Mouse (Mus musculus) ES-E14 (cell line): Measurements from ENCODE around the gene Apoh. TPM values are rescaled to one million over a fixed set of nuclear protein-coding genes. Genes with fewer than 3 reads are reported as not detected.

Experiments used
- DNase-seq: peaks from one replicate; pipeline ENCODE4 v3.0.0-alpha.2; 2013; ENCODE audit warnings: low read depth, low spot score
- H3K27ac ChIP-seq: 2 replicates; pipeline ENCODE4 v1.5.1; 2012; ENCODE audit warnings: low read depth, mild to moderate bottlenecking, low read length, moderate library complexity, mixed read lengths; ENCODE audit not compliant: poor library complexity, insufficient read depth, severe bottlenecking
- H3K36me3 ChIP-seq: 2 replicates; pipeline ENCODE4 v1.6.1; 2012; ENCODE audit warnings: mild to moderate bottlenecking, low read length, moderate library complexity, mixed read lengths; ENCODE audit not compliant: control insufficient read depth, poor library complexity, insufficient read depth, severe bottlenecking
- H3K4me1 ChIP-seq, 2 experiments: fragments of 150-350 bp in 1 of 2; sonication (generic) in 1 of 2; 2 replicates each; pipeline ENCODE4 v1.6.1; 2012; ENCODE audit warnings: low read length in 2 of 2, mild to moderate bottlenecking in 1 of 2, mixed read lengths in 1 of 2; ENCODE audit not compliant: control insufficient read depth in 2 of 2, insufficient read depth in 2 of 2, poor library complexity in 1 of 2
- H3K4me3 ChIP-seq, 2 experiments: fragments of 150-350 bp in 1 of 2; sonication (generic) in 1 of 2; 2 replicates each; pipeline ENCODE4 v1.5.1; 2012; ENCODE audit warnings: low read length in 2 of 2, low read depth in 1 of 2, mild to moderate bottlenecking in 1 of 2, mixed read lengths in 1 of 2; ENCODE audit not compliant: insufficient read depth in 1 of 2, poor library complexity in 1 of 2, severe bottlenecking in 1 of 2
- H3K9ac ChIP-seq: 2 replicates; pipeline ENCODE4 v1.6.1; 2012; ENCODE audit warnings: low read depth, mild to moderate bottlenecking, low read length, mixed read lengths; ENCODE audit not compliant: poor library complexity, insufficient read depth, severe bottlenecking
- H3K9me3 ChIP-seq: fragments of 150-350 bp; sonication (generic); 2 replicates; pipeline ENCODE4 v1.6.1; 2012; ENCODE audit warnings: low read depth, mild to moderate bottlenecking, low read length; ENCODE audit not compliant: control insufficient read depth, insufficient read depth
- CHD2 ChIP-seq: IDR thresholded peaks from 2 replicates; pipeline ENCODE4 v1.6.1; 2014; ENCODE audit warnings: mild to moderate bottlenecking, low read depth, low read length, inconsistent platforms
- HCFC1 ChIP-seq: IDR thresholded peaks from 2 replicates; pipeline ENCODE4 v1.6.1; 2012; ENCODE audit warnings: low read length, inconsistent platforms, borderline replicate concordance; ENCODE audit not compliant: insufficient read depth
- MAFK ChIP-seq: IDR thresholded peaks from 2 replicates; pipeline ENCODE4 v1.6.1; 2014; ENCODE audit warnings: mild to moderate bottlenecking, low read depth, low read length, inconsistent platforms; ENCODE audit not compliant: insufficient read depth
- ZC3H11A ChIP-seq: IDR thresholded peaks from 2 replicates; pipeline ENCODE4 v1.6.1; 2012; ENCODE audit warnings: low read depth, mild to moderate bottlenecking, inconsistent platforms, low read length, borderline replicate concordance
- ZNF384 ChIP-seq: IDR thresholded peaks from 2 replicates; pipeline ENCODE4 v1.6.1; 2012; ENCODE audit warnings: low read depth, low read length, inconsistent platforms
- in situ Hi-C, 2 experiments: fragments of 600-800 bp; cut with MboI; formaldehyde crosslinking; loops; one replicate each; pipeline ENCODE4 v1.15.1; 2025; ENCODE audit warnings: low sequenced_read_pairs in 2 of 2, inconsistent platforms in 1 of 2; ENCODE audit not compliant: unreplicated experiment in 2 of 2
- total RNA-seq: library from RNA; depleted of rRNA; stranded (reverse); fragments of 300-350 nt; gene quantifications from 2 replicates; pipeline ENCODE4 v1.2.3, GENCODE M21; 2012

Gene Apoh
- total RNA-seq, 1 experiment = not detected

DNA sequence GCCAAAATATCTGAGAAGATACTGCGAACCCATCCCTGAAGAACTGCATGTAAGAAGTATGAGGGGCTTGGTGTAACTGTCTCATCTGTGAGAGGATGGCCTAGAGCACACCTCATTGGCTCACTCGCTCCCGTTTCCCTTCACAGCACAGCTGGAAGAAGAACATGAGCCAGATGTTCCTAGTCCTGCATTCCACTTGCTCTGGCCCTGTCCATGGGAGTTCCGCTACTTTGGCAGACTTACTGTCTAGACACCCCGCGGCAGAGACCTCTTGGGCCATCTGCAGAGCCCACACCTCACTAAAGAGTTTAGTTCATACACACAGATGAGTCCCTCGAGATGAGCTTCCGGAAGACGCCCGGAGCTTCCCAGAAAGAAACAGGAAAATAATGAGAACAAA is 43.2 kb upstream of the Apoh start:
- H3K9ac ChIP-seq = no peak overlapping the region
- in situ Hi-C loops = no loop called here
- no peaks in the 10 kb centered on the region for H3K9me3 ChIP-seq
- H3K4me1 ChIP-seq = no peaks in the 10 kb centered on the region
- no peak for TF ChIP-seq MAFK
- no peak for TF ChIP-seq CHD2
- TF ChIP-seq ZNF384 = no peak
- no peak for TF ChIP-seq ZC3H11A
- no peak for TF ChIP-seq HCFC1
- H3K27ac ChIP-seq = no peak overlapping the region
- H3K4me3 ChIP-seq = no peak overlapping the region
- no peak for DNase-seq
- no peaks in the 10 kb centered on the region for H3K36me3 ChIP-seq

DNA sequence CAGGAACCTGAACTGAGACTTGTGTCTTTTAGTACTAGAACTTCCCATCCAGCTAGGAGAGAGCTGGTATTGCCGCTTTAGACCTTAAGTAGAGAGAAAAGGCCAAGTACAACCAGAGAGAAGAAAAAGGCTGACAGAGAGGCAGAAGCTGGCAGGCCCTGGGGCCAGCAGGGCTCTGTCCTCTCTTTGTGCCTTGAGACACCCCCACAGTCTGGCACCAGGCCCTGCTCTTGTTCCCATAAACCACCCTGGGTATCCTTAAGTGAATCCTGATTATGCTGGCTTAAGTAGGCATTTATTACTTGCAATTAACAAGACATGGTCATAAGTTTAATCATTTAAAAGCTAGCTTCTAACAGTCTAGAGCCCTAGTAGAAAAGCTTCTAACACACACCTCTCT is 42.7 kb upstream of the Apoh start:
- H3K4me1 ChIP-seq = no peaks in the 10 kb centered on the region
- H3K9ac ChIP-seq = no peak overlapping the region
- DNase-seq = no peak
- H3K27ac ChIP-seq = no peak overlapping the region
- in situ Hi-C loops = no loop called here
- no peaks in the 10 kb centered on the region for H3K9me3 ChIP-seq
- H3K4me3 ChIP-seq = no peak overlapping the region
- TF ChIP-seq ZNF384 = no peak
- no peak for TF ChIP-seq ZC3H11A
- TF ChIP-seq CHD2 = no peak
- TF ChIP-seq HCFC1 = no peak
- no peak for TF ChIP-seq MAFK
- no peaks in the 10 kb centered on the region for H3K36me3 ChIP-seq

DNA sequence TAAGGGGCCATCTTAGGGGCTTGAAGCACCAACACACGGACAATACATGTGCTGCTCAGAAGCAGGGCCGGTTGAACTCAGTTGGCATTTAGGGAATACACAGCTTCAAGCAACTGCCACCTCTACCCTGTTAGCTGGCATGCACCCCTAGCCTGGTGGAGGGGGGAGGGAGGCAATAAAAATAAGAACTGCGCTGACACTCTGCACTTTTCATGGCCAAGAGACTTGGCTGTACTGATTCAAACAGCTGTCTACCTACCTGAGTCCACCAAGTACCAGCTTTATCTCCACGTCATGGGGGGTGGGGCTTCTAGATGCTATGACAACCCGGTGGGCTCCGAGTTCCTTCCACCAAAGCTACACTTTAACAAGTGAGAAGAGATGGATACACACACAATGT is 42.1 kb upstream of the Apoh start:
- H3K27ac ChIP-seq = no peak overlapping the region

DNA sequence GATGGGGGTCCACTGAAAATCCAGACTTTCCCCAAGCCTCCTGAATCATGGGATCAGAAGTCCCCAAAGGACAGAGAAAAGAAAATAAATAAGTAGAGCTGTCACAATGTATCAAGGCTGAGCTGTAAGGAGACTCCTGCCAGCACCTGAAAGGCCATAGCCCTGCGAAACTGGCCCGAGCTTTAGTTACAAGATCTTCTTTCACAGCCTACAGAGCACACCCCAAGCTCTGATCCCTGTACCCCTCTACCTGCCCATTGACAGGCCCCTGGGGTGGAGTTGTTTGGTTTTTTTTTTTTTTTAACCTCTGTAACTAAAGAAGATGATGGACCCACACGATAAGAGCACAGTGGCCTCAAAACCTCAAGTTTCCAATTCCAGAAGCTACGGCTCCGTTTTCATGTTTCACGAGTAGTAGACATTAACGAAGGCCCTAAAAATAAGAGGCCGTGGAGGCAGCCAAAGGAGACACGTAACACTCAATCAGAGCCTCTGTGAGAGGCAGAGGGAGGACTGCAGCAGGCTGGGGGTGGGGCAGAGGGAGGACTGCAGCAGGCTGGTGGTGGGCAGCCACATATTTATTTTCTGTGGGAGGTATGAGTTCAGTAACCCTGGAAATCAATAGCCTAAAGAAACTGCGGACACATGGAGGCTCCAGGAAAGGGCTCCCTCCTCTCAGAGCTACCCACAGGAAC is 41.2 kb upstream of the Apoh start:
- Histone ChIP-seq H3K36me3 (no peaks in the 10 kb centered on the region), H3K9me3 (no peaks in the 10 kb centered on the region), H3K4me3 (no peak overlapping the region), H3K4me1 (no peaks in the 10 kb centered on the region), H3K27ac (no peak overlapping the region), H3K9ac (no peak overlapping the region)
- no peak for DNase-seq
- in situ Hi-C loops = no loop called here
- TF ChIP-seq MAFK (no peak), CHD2 (no peak), ZC3H11A (no peak)

More for the DNA sequence above, 42.1 kb upstream of the Apoh start:
- H3K9ac ChIP-seq = no peak overlapping the region
- in situ Hi-C loops = no loop called here
- DNase-seq = no peak
- H3K9me3 ChIP-seq = no peaks in the 10 kb centered on the region
- no peaks in the 10 kb centered on the region for H3K36me3 ChIP-seq
- H3K4me3 ChIP-seq = no peak overlapping the region
- H3K4me1 ChIP-seq = no peaks in the 10 kb centered on the region
- TF ChIP-seq HCFC1 = no peak
- TF ChIP-seq ZNF384 = no peak
- TF ChIP-seq ZC3H11A = no peak
- no peak for TF ChIP-seq CHD2
- no peak for TF ChIP-seq MAFK

DNA sequence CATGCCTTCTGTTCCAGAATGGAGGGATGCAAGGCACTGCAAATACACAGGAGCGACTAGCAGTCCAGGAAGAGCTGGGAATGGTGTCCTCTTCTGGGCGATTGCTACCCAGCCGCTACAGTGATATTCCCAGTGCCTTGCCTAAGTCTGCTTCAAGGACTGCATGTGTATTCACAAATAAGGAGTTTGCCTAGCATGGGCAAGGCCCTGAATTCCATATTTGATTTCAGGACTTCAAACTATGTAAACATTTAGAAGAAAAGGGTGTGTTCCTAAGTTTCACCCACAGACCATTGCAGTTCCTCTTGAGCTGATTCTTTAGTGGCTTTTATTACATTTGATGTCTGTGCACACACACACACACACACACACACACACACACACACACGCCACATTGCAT is 39.4 kb upstream of the Apoh start:
- Histone ChIP-seq H3K36me3 (no peaks in the 10 kb centered on the region), H3K4me3 (no peak overlapping the region), H3K4me1 (no peaks in the 10 kb centered on the region), H3K9me3 (no peaks in the 10 kb centered on the region), H3K9ac (no peak overlapping the region), H3K27ac (no peak overlapping the region)
- in situ Hi-C loops = no loop called here
- TF ChIP-seq CHD2 (no peak), ZNF384 (no peak), MAFK (no peak), ZC3H11A (no peak), HCFC1 (no peak)
- no peak for DNase-seq
